Mouse (Mus musculus) heart, postnatal 0 days (tissue): ENCODE data around the gene Gng3. TPM values are rescaled to one million over a fixed set of nuclear protein-coding genes. Genes with fewer than 3 reads are reported as not detected.

Experiments
- ATAC-seq: fragments of 200-750 bp; cut with Nextera tagmentation; 2 replicates; pipeline ENCODE4 v1.8.0; 2017; ENCODE audit warnings: low read depth, moderate number of reproducible peaks, moderate library complexity; ENCODE audit not compliant: insufficient read depth
- DNase-seq: peaks from one replicate; pipeline ENCODE4 v3.0.0-alpha.2; 2016; ENCODE audit warnings: low spot score
- H3K27ac ChIP-seq: fragments of 300-500 bp; sonication (generic); 2 replicates; pipeline ENCODE4 v1.5.1; 2014; ENCODE audit warnings: low read depth, mild to moderate bottlenecking
- H3K27me3 ChIP-seq: fragments of 300-500 bp; sonication (generic); 2 replicates; pipeline ENCODE4 v1.6.1; 2014; ENCODE audit warnings: low read length, mixed read lengths; ENCODE audit not compliant: control insufficient read depth, insufficient read depth
- H3K36me3 ChIP-seq: fragments of 300-500 bp; sonication (generic); replicated peaks from 2 replicates; pipeline ENCODE4 v1.6.1; 2014; ENCODE audit warnings: low read length, mixed read lengths; ENCODE audit not compliant: control insufficient read depth, insufficient read depth
- H3K4me1 ChIP-seq: fragments of 300-500 bp; sonication (generic); 2 replicates; pipeline ENCODE4 v1.6.1; 2014; ENCODE audit warnings: antibody characterized with exemption; ENCODE audit not compliant: control insufficient read depth, insufficient read depth
- H3K4me2 ChIP-seq: fragments of 300-500 bp; sonication (generic); 2 replicates; pipeline ENCODE4 v1.6.1; 2014; ENCODE audit warnings: low read depth, mild to moderate bottlenecking, low read length, moderate library complexity
- H3K4me3 ChIP-seq: fragments of 300-500 bp; sonication (generic); 2 replicates; pipeline ENCODE4 v1.5.1; 2014; ENCODE audit warnings: low read depth, low read length
- H3K9ac ChIP-seq: fragments of 300-500 bp; sonication (generic); replicated peaks from 2 replicates; pipeline ENCODE4 v1.6.1; 2014; ENCODE audit warnings: low read depth, low read length, mixed read lengths
- H3K9me3 ChIP-seq: fragments of 300-500 bp; sonication (generic); replicated peaks from 2 replicates; pipeline ENCODE4 v1.6.1; 2016; ENCODE audit warnings: low read length; ENCODE audit not compliant: control insufficient read depth
- CTCF ChIP-seq: IDR thresholded peaks from 2 replicates; pipeline ENCODE4 v1.5.1; 2016; ENCODE audit warnings: antibody characterized with exemption, control low read depth, low read depth
- EP300 ChIP-seq: IDR thresholded peaks from 2 replicates; pipeline ENCODE4 v1.6.1; 2016; ENCODE audit warnings: antibody characterized with exemption, low read depth
- WGBS: fragments of 180-500 bp; shearing (Covaris S2); extraction: QIAGEN DNeasy Blood & Tissue Kit; methylation state at CpG from one replicate; pipeline ENCODE4 v1.1.7; 2014; 5-methylcytosine and 5-hydroxymethylcytosine counted together
- polyA plus RNA-seq: library from polyadenylated mRNA; unstranded; fragments of >200 nt; fragmentation: Nextera tagmentation; extraction: Ambion mirVana; gene quantifications from 2 replicates; pipeline ENCODE4 v1.2.1, GENCODE M21; 2015
- total RNA-seq: library from RNA; depleted of rRNA; stranded (reverse); fragments of >200 nt; gene quantifications from 2 replicates; pipeline ENCODE4 v1.2.3, GENCODE M21; 2014; ENCODE audit warnings: low replicate concordance

Gene Gng3
- total and polyA plus RNA-seq, 2 experiments from 2014 or later, result 0.48 TPM; not detected in 1

DNA sequence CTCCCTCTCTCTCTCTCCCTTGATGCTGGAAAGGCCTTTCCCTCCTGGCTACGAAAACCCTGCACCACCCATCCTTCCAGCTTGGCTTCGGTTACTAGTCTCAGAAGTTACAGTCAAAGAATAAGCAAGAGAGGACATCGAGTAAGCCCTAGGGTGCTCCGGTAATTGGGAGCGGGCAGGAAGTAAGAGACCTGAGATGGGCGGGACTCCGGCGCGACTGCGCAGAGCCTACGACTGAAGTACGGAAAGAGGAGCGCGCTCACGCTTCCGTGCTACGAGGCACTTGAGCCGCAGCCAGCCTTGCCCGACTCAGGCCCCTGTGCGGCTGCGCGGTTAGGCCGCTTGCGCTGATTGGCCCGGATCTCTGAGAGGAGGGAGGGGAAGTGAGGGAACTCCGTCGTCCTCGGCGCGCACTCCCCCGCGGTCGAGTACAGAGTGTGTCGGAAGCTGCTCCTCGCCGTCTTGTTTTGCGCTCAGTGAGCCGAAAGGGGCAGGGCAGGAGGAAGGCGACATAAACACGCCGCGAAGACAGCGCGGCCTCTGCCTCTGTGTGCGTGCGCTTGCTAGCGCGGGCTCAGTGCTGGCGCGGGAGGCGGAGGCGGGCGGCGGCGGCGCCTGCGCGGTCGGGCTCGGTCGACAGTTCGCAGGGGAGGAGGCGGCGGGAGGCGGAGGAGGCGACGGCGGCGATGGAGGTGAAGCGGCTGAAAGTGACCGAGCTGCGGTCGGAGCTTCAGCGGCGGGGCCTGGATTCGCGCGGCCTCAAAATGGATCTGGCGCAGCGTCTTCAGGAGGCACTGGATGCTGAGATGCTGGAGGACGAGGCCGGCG lies 19.2 kb downstream of the Gng3 start, which contains the start of gene Hnrnpul2:
Gene Hnrnpul2, plus strand, starts transcription at position 415 of the 828 bp plus-strand sequence.
- under 1% methylated on average over 78 of the region's 83 CpGs for WGBS
- Histone ChIP-seq H3K4me2 (peak within 1 kb of the TSS; percentile 95), H3K36me3 (peaks cover 39% of the 10 kb centered on the region), H3K27ac (peak within 1 kb of the TSS; percentile 99), H3K4me3 (peak within 1 kb of the TSS; percentile 96), H3K27me3 (no peaks in the 10 kb centered on the region), H3K9ac (peak within 1 kb of the TSS; percentile 97), H3K9me3 (no peaks in the 10 kb centered on the region), H3K4me1 (peaks cover 20% of the 10 kb centered on the region)
- ATAC-seq, result peak; percentile 93
- TF ChIP-seq EP300 (no peak), CTCF (no peak)
- DNase-seq, result peak; percentile 100

DNA sequence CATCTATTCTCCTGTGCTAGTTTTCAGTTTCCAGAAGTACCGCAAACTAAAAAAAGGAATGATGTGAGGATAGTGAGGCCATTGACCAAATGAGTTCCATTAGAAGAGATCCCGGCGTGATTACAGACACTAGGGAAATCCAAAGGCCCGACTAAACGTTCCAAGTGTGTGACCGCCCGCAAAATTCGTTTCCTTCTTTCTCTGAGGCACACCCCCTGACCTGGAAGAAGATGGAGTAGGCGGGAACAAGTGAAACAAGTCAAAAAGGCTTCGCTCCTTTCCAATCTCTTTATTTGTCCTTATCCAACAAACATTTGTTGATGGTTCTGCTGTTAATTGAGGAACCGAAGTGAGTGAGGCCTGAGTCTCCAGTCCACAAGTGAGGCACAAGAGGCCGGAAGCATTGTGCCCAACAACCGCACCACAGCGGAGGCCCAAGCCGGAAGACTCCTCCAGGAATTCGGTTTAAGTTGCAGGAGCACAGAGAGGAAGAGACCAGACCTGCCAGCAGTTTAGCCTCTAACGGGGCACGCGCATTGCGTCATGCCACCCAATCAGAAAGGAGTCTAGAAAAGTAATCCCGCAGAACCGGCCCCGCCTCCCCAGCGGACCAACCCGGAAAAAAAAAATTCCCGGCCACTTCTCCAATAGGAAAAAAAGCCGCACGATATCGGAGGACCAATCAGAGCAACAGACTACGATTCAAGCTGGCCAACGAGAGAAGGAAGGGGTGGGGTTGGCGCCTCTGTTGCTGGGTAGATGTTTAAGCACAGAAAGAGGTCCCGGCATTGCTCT lies 20.0 kb downstream of the Gng3 start, which contains the start of gene Ttc9c:
Gene Ttc9c, minus strand, starts transcription at position 533 of the 795 bp plus-strand sequence.
- H3K4me2 ChIP-seq, result peak within 1 kb of the TSS; percentile 95
- H3K4me3 ChIP-seq, result peak within 1 kb of the TSS; percentile 96
- H3K4me1 ChIP-seq, result peaks cover 20% of the 10 kb centered on the region
- ATAC-seq (peak; percentile 87), DNase-seq (peak; percentile 99)
- H3K27ac ChIP-seq, result peak within 1 kb of the TSS; percentile 99
- H3K9ac ChIP-seq, result peak within 1 kb of the TSS; percentile 97
- WGBS, result under 1% methylated on average over 33 of the region's 33 CpGs
- no peaks in the 10 kb centered on the region for H3K27me3 ChIP-seq
- TF ChIP-seq CTCF (no peak), EP300 (peak; percentile 86)
- H3K9me3 ChIP-seq, result no peaks in the 10 kb centered on the region
- H3K36me3 ChIP-seq, result peaks cover 37% of the 10 kb centered on the region

DNA sequence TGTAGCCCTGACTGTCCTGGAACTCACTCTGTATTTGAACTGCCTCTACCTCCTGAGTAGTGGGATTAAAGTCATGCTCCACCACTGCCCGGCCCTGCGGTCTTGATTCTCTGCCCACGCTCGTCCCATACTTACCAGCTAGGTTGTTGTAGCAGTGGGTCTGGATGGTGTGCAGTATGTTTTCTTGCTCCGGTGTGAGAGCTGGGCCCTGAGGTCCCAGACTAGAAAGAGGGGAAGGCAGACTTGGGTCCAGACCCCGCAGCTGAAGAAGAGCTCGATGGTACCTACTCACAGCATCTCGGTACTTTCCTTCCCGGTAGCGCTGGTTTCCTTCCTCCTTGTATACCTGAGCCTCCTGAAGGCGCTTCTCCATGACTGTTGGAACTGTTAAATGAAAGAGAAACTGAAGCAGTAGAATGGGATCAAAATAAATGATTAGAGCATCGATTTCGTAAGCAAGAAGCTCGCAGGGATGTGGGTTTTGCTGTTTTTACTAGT lies 20.6 kb downstream of the Gng3 start:
- Histone ChIP-seq H3K4me1 (peaks cover 20% of the 10 kb centered on the region), H3K36me3 (peaks cover 36% of the 10 kb centered on the region), H3K27me3 (no peaks in the 10 kb centered on the region), H3K9me3 (no peaks in the 10 kb centered on the region), H3K27ac (peak overlapping the region; percentile 99), H3K9ac (peak overlapping the region; percentile 76), H3K4me2 (peak overlapping the region; percentile 95), H3K4me3 (peak overlapping the region; percentile 96)
- TF ChIP-seq EP300 (no peak), CTCF (no peak)
- DNase-seq, result no peak
- ATAC-seq, result no peak
- 16% methylated on average over 14 of the region's 14 CpGs for WGBS

DNA sequence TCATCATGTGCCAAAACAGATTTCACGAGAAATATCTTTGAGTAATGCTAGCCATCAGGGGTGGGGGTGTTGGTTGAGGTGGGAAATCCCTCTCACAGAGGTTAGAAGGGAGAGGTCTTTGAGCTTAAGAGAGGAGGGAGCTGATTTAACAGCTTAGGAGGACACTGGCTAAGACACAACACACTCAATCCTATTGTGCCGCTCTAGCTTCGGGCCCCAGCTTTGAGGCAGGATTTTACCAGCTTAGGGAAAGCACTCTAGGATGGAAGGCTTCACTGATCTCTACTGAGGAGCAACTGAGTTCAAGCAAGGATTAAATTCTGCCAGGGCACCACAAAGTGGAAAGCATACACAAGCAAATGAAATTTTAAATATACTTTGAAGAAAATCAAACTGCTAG lies 22.0 kb downstream of the Gng3 start:
- Histone ChIP-seq H3K9ac (no peak overlapping the region), H3K4me3 (no peak overlapping the region), H3K36me3 (peaks cover 40% of the 10 kb centered on the region), H3K4me2 (no peak overlapping the region), H3K4me1 (peaks cover 16% of the 10 kb centered on the region), H3K9me3 (no peaks in the 10 kb centered on the region), H3K27ac (no peak overlapping the region), H3K27me3 (no peaks in the 10 kb centered on the region)
- no peak for TF ChIP-seq CTCF
- no peak for TF ChIP-seq EP300
- WGBS, result 79% methylated on average over 3 of the region's 3 CpGs
- DNase-seq (no peak), ATAC-seq (no peak)

DNA sequence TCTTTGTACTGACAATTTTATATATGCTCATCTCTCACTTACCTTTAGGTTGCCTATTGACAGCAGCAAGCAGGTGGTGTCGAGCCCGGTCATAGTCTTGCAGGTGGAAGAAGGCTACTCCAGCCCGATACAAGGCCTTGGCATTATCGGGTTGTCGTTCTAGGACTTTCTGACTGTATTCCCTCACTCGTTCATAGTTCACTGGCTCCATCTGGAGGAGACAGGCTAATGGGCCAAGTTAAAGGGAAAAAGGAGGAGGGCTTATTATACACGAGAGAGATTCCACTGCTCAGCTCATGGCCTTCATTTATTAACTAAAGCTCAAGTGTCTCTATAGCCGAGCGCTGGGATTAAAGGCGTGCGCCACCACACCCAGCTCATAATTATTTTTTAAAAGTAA lies 23.2 kb downstream of the Gng3 start:
- Histone ChIP-seq H3K9ac (no peak overlapping the region), H3K27ac (no peak overlapping the region), H3K4me1 (peaks cover 10% of the 10 kb centered on the region), H3K27me3 (no peaks in the 10 kb centered on the region), H3K4me2 (no peak overlapping the region), H3K4me3 (no peak overlapping the region), H3K9me3 (no peaks in the 10 kb centered on the region), H3K36me3 (peaks cover 49% of the 10 kb centered on the region)
- ATAC-seq (no peak), DNase-seq (no peak)
- TF ChIP-seq CTCF, result peak; percentile 31
- TF ChIP-seq EP300, result no peak
- WGBS, result 69% methylated on average over 11 of the region's 11 CpGs
